Comparison of ENCODE assay signal across 16 mouse cellular contexts in genomic region chr7:34398831-34399230, GRCm38 (mm10). TPM values are rescaled to one million over a fixed set of nuclear protein-coding genes. Genes with fewer than 3 reads are reported as not detected.
A peak's percentile ranks its signal among the peaks of the same experiment; 100 is the strongest.
DNase-seq lines count a peak whose midpoint lies in the region; TF ChIP-seq lines count a peak whose summit lies in the region.
"Had no signal": no experiment of that assay in that cellular context is flagged by ENCODE, and none has a peak within 500 bp of the region (broad histone marks: within the 10 kb centered on the region; RNA-seq: fewer than 3 reads in every experiment).

No protein-coding gene starts in this region.

- intact Hi-C loops in left cerebral cortex, adult 2 months (cut with DNase I), result no loop called here
- intact Hi-C loops in left cerebral cortex, postnatal 4 days (cut with DNase I), result no loop called here

- no peak for DNase-seq in left cerebral cortex, adult 2 months (ENCODE audit: extremely low spot score in 1 of 2, low spot score in 2 of 2)
- no peak for DNase-seq in left cerebral cortex, postnatal 4 days
- DNase-seq in cerebellum, postnatal 14 days, result no peak
- DNase-seq in ovary, postnatal 36 days (ENCODE audit: low spot score), result no peak
- DNase-seq in spleen, postnatal 4 days (ENCODE audit: low spot score in 2 of 2), result no peak
- DNase-seq: gastrocnemius, postnatal 14 days; heart, postnatal 4 days; kidney, adult 8-10 months; layer of hippocampus, adult 9-11 months had no signal

- no peaks in the 10 kb centered on the region for H3K9me3 ChIP-seq in ES-Bruce4 (replicated peaks; ENCODE audit: control insufficient read depth, insufficient read depth, low read length, poor library complexity, severe bottlenecking)
- H3K9me3 ChIP-seq: stomach, embryonic 15.5 days had no signal

- H3K36me3 ChIP-seq in C2C12 (ENCODE audit: control insufficient read depth, insufficient read depth) (no peaks in the 10 kb centered on the region), ES-Bruce4 (ENCODE audit: control insufficient read depth, insufficient read depth, low read length, poor library complexity, severe bottlenecking) (no peaks in the 10 kb centered on the region)
- H3K36me3 ChIP-seq: stomach, embryonic 15.5 days had no signal

- H3K27me3 ChIP-seq in C2C12 (ENCODE audit: control insufficient read depth, insufficient read depth, insufficient read length), result no peaks in the 10 kb centered on the region
- no peaks in the 10 kb centered on the region for H3K27me3 ChIP-seq in ES-Bruce4 (ENCODE audit: control insufficient read depth, insufficient read depth, low read length, poor library complexity, severe bottlenecking)
- H3K27me3 ChIP-seq: stomach, embryonic 15.5 days had no signal

- peak; percentile 35 for TF ChIP-seq CTCF in left cerebral cortex, adult 2 months (IDR thresholded peaks at IDR 0.05)
- TF ChIP-seq CTCF in C2C12 (IDR thresholded peaks at IDR 0.05; ENCODE audit: control insufficient read depth, insufficient read depth, insufficient read length) (peak; percentile 50), ES-Bruce4 (IDR thresholded peaks at IDR 0.05; ENCODE audit: low read depth, low read length) (peak; percentile 38)
- TF ChIP-seq CTCF in embryonic fibroblast, embryonic 13.5 days (IDR thresholded peaks at IDR 0.05; ENCODE audit: borderline replicate concordance, insufficient read depth, low read length), result 0 out of 2 replicates have a peak, but pooled peaks have one; percentile 13

- no peak overlapping the region for H3K9ac ChIP-seq in ES-Bruce4 (ENCODE audit: low read depth, poor library complexity, severe bottlenecking)
- H3K9ac ChIP-seq: stomach, embryonic 15.5 days had no signal

- no peak overlapping the region for H3K4me3 ChIP-seq in left cerebral cortex, adult 2 months
- H3K4me3 ChIP-seq in C2C12 (ENCODE audit: insufficient read depth, poor library complexity, severe bottlenecking), result no peak overlapping the region
- no peak overlapping the region for H3K4me3 ChIP-seq in ES-Bruce4 (ENCODE audit: low read depth, low read length)
- H3K4me3 ChIP-seq in embryonic fibroblast, embryonic 13.5 days (ENCODE audit: insufficient read depth, low read length), result no peak overlapping the region
- H3K4me3 ChIP-seq: erythroblast, embryonic 14.5 days; myocyte; stomach, embryonic 15.5 days had no signal

- no peak for TF ChIP-seq EP300 in ES-Bruce4 (IDR thresholded peaks at IDR 0.05; ENCODE audit: insufficient read depth, low read depth, low read length)

- no peaks in the 10 kb centered on the region for H3K4me1 ChIP-seq in ES-Bruce4 (ENCODE audit: control insufficient read depth, insufficient read depth, low read length)
- H3K4me1 ChIP-seq in embryonic fibroblast, embryonic 13.5 days (ENCODE audit: control insufficient read depth, insufficient read depth, low read length), result no peaks in the 10 kb centered on the region
- H3K4me1 ChIP-seq: stomach, embryonic 15.5 days had no signal

- no peak overlapping the region for H3ac ChIP-seq in C2C12 (ENCODE audit: control insufficient read depth, insufficient read length, low read depth)

- no peaks in the 10 kb centered on the region for H3K79me2 ChIP-seq in C2C12 (ENCODE audit: control insufficient read depth, insufficient read depth)

- no peaks in the 10 kb centered on the region for H3K79me3 ChIP-seq in C2C12 (ENCODE audit: low read depth)

- TF ChIP-seq POLR2A in ES-Bruce4 (IDR thresholded peaks at IDR 0.05; ENCODE audit: insufficient read depth, low read length), result no peak
- no peak for TF ChIP-seq POLR2A in embryonic fibroblast, embryonic 13.5 days (IDR thresholded peaks at IDR 0.05; ENCODE audit: low read depth, low read length)

- no peak overlapping the region for H3K27ac ChIP-seq in left cerebral cortex, adult 2 months
- no peak overlapping the region for H3K27ac ChIP-seq in ES-Bruce4 (ENCODE audit: insufficient read depth, low read length)
- no peak overlapping the region for H3K27ac ChIP-seq in embryonic fibroblast, embryonic 13.5 days (ENCODE audit: insufficient read depth, low read length)
- H3K27ac ChIP-seq: macrophage; stomach, embryonic 15.5 days had no signal

TF ChIP-seq in C2C12, 6 proteins besides CTCF, POLR2A, EP300 and RAD21:
- no peak for TF ChIP-seq MYOG (IDR thresholded peaks at IDR 0.05; ENCODE audit: control insufficient read depth, extremely low read depth, insufficient read length)
- no peak for TF ChIP-seq FOSL1 (IDR thresholded peaks at IDR 0.05; ENCODE audit: insufficient read depth, low read length, poor library complexity, severe bottlenecking)
- no peak for TF ChIP-seq USF1 (IDR thresholded peaks at IDR 0.05; ENCODE audit: low read depth)
- TF ChIP-seq MAX (IDR thresholded peaks at IDR 0.05), result no peak
- no peak for TF ChIP-seq MYOD1 (IDR thresholded peaks at IDR 0.05; ENCODE audit: control insufficient read depth, insufficient read length, low read depth)
- TF ChIP-seq CEBPB (IDR thresholded peaks at IDR 0.05; ENCODE audit: low read depth), result no peak

RNA-seq across cellular contexts. Expression of gene Lsm14a, which starts 5.7 kb away (rescaled TPM):
- 10 to 100 TPM; 78.4 to 92.0 TPM for total RNA-seq in left cerebral cortex, adult 2 months (2021)
- 10 to 100 TPM; 65.5 to 81.3 TPM for total RNA-seq in left cerebral cortex, postnatal 4 days (2021)
- polyA plus RNA-seq in C2C12 (2012; fragmentation: generic; extraction: Trizol) (41.9 TPM), ES-Bruce4 (2011; ENCODE audit: insufficient read depth, insufficient read length, low read depth, missing spikeins) (167 and 172 TPM in 2 replicates)
- 131 and 166 TPM in 2 replicates for polyA plus RNA-seq in embryonic fibroblast, embryonic 13.5 days (2011; ENCODE audit: insufficient read length, low read depth, missing spikeins)
